Mouse (Mus musculus): Measurements from ENCODE around the gene Cirbp.

- no peak for TF ChIP-seq GATA1 (IDR thresholded peaks at IDR 0.05; ENCODE audit: low read length)
- no peak for TF ChIP-seq TAL1 (IDR thresholded peaks at IDR 0.05; ENCODE audit: low read length)
These were observed 28.7 kb downstream of the Cirbp start for GRCm38 (mm10) chr10:80194441-80194840.
